Mouse (Mus musculus) heart, adult 2 months (tissue): ENCODE data around the gene March9.
"Not testable (repeated sequence)": the region's sequence is repeated elsewhere in the genome, so short reads cannot be mapped to it uniquely, and the experiment has no call there.

Experiments
- CTCF ChIP-seq: fragments of 200-600 bp; IDR thresholded peaks from 2 replicates; pipeline ENCODE4 v1.8.1; 2022; ENCODE audit warnings: antibody characterized with exemption, mild to moderate bottlenecking, moderate library complexity
- EP300 ChIP-seq: fragments of 200-500 bp; IDR thresholded peaks from 2 replicates; pipeline ENCODE4 v1.6.1; 2011; ENCODE audit warnings: low read depth, low read length, control low read depth; ENCODE audit not compliant: insufficient read depth
- POLR2A ChIP-seq: fragments of 200-500 bp; IDR thresholded peaks from 2 replicates; pipeline ENCODE4 v1.6.1; 2011; ENCODE audit warnings: mild to moderate bottlenecking, low read depth, low read length, control low read depth; ENCODE audit not compliant: insufficient read depth

GRCm38 (mm10) chr10:127062101-127062500, 2.1 kb upstream of the March9 start:
- not testable (repeated sequence) for TF ChIP-seq EP300, POLR2A, CTCF
